29 mouse cellular contexts compared by ENCODE assay signal in the genomic region with DNA sequence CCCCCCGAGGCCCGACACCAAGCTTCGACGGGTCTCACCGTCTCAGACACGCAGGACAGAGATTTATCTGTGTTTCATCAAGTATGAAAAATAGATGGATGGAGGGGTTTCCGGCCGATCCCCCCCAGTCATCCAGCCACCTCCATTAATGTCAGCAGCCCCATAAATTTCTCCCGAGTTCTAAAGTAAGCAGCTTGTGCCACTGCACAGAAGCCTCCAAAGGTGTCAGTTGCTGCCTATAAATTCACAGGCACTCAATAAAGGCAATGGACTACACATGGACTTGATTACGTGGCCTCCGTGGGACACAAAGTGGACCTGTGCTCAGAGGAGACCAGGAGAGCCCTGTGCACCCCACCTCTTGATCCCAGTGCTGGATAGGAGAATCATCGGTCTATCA. TPM values are rescaled to one million over a fixed set of nuclear protein-coding genes. Genes with fewer than 3 reads are reported as not detected.
DNase-seq lines count a peak whose midpoint lies in the region; ATAC-seq and TF ChIP-seq lines count a peak whose summit lies in the region.
"Had no signal": no experiment of that assay in that cellular context is flagged by ENCODE, and none has a peak within 500 bp of the region (broad histone marks: within the 10 kb centered on the region; RNA-seq: fewer than 3 reads in every experiment).

No protein-coding gene starts in this region.

- TF ChIP-seq CTCF in lung, adult 2 months (IDR thresholded peaks at IDR 0.05; ENCODE audit: insufficient read depth, low read length) = no peak

- H3K27ac ChIP-seq in kidney, embryonic 14.5 days (ENCODE audit: low read depth, low read length) = no peak overlapping the region
- no peak overlapping the region for H3K27ac ChIP-seq in neural tube, embryonic 11.5 days (ENCODE audit: low read depth, low read length)
- H3K27ac ChIP-seq: embryonic facial prominence, embryonic 12.5 days; forebrain, embryonic 12.5 days; gastrocnemius, adult 2 months; heart, embryonic 10.5 days; hindbrain, embryonic 14.5 days; midbrain, embryonic 12.5 days had no signal

- no peak overlapping the region for H3K9ac ChIP-seq in kidney, embryonic 14.5 days (ENCODE audit: low read depth, low read length)
- no peak overlapping the region for H3K9ac ChIP-seq in neural tube, embryonic 11.5 days (ENCODE audit: low read length)
- H3K9ac ChIP-seq: embryonic facial prominence, embryonic 12.5 days; forebrain, embryonic 12.5 days; hindbrain, embryonic 14.5 days; liver, postnatal 0 days; midbrain, embryonic 12.5 days had no signal

- H3K4me2 ChIP-seq in kidney, embryonic 14.5 days (replicated peaks; ENCODE audit: low read depth, low read length) = no peak overlapping the region
- H3K4me2 ChIP-seq in neural tube, embryonic 11.5 days (ENCODE audit: low read depth) = no peak overlapping the region
- H3K4me2 ChIP-seq: embryonic facial prominence, embryonic 12.5 days; forebrain, embryonic 12.5 days; hindbrain, embryonic 14.5 days; midbrain, embryonic 12.5 days had no signal

- H3K4me1 ChIP-seq in kidney, embryonic 14.5 days (ENCODE audit: control insufficient read depth, insufficient read depth, low read length) = 0 out of 2 replicates have a peak, but pooled peaks cover 3% of the 10 kb centered on the region
- peaks cover 6% of the 10 kb centered on the region for H3K4me1 ChIP-seq in neural tube, embryonic 11.5 days (ENCODE audit: control insufficient read depth, insufficient read depth, low read length)
- H3K4me1 ChIP-seq in lung, adult 2 months (ENCODE audit: control insufficient read depth, insufficient read depth, low read length) = no peaks in the 10 kb centered on the region
- H3K4me1 ChIP-seq: forebrain, embryonic 12.5 days; heart, embryonic 10.5 days; midbrain, embryonic 12.5 days had no signal

- peak; percentile 54 for ATAC-seq in kidney, embryonic 14.5 days (ENCODE audit: low FRiP score, low TSS enrichment)
- no peak for ATAC-seq in neural tube, embryonic 11.5 days (ENCODE audit: insufficient read depth, low FRiP score, low TSS enrichment)
- ATAC-seq in granulocyte monocyte progenitor cell, adult 5-6 weeks (replicated peaks; ENCODE audit: poor library complexity, severe bottlenecking) = no peak
- ATAC-seq: liver, postnatal 0 days had no signal

- DNase-seq in kidney, postnatal 10 days = no peak
- peak; percentile 53 for DNase-seq in embryo, embryonic 10 days (ENCODE audit: low spot score)
- DNase-seq in hindlimb bud, embryonic 11.5 days (ENCODE audit: extremely low spot score, low read depth, low spot score) = peak; percentile 96
- DNase-seq in neural tube, embryonic 11.5 days (ENCODE audit: low spot score) = peak; percentile 33
- DNase-seq in lung, adult 2 months = no peak
- DNase-seq in layer of hippocampus, adult 8-10 months (ENCODE audit: low spot score in 2 of 2) = no peak
- DNase-seq: adrenal gland, postnatal 14 days; cerebellum, adult 2 months; cerebellum, postnatal 25 days; gastrocnemius, adult 2 months; heart, postnatal 4 days; kidney, postnatal 25 days; liver, postnatal 0 days; lung, postnatal 14 days; thymus, adult 2 months; thymus, postnatal 4 days had no signal

- H3K36me3 ChIP-seq in kidney, embryonic 14.5 days (ENCODE audit: control insufficient read depth, insufficient read depth, low read length) = no peaks in the 10 kb centered on the region
- H3K36me3 ChIP-seq in neural tube, embryonic 11.5 days (ENCODE audit: control insufficient read depth, insufficient read depth, low read length) = no peaks in the 10 kb centered on the region
- H3K36me3 ChIP-seq: embryonic facial prominence, embryonic 12.5 days; forebrain, embryonic 12.5 days; heart, embryonic 10.5 days; midbrain, embryonic 12.5 days had no signal

- no peak for TF ChIP-seq POLR2A in lung, adult 2 months (IDR thresholded peaks at IDR 0.05; ENCODE audit: borderline replicate concordance, extremely low read depth, low read depth, low read length)

- WGBS in kidney, embryonic 14.5 days = 18% methylated on average over 12 of the region's 12 CpGs
- 31% methylated on average over 12 of the region's 12 CpGs for WGBS in neural tube, embryonic 11.5 days
- 80% methylated on average over 12 of the region's 12 CpGs for WGBS in lung, adult 2 months

- H3K27me3 ChIP-seq in kidney, embryonic 14.5 days (ENCODE audit: control insufficient read depth, insufficient read depth, low read length) = peaks cover 15% of the 10 kb centered on the region
- no peaks in the 10 kb centered on the region for H3K27me3 ChIP-seq in neural tube, embryonic 11.5 days (ENCODE audit: control insufficient read depth, insufficient read depth, low read length)
- H3K27me3 ChIP-seq: embryonic facial prominence, embryonic 12.5 days; forebrain, embryonic 12.5 days; midbrain, embryonic 12.5 days had no signal

- H3K9me3 ChIP-seq in kidney, embryonic 14.5 days (ENCODE audit: control insufficient read depth, low read length) = no peaks in the 10 kb centered on the region
- no peaks in the 10 kb centered on the region for H3K9me3 ChIP-seq in neural tube, embryonic 11.5 days (ENCODE audit: control insufficient read depth, low read length)
- H3K9me3 ChIP-seq: embryonic facial prominence, embryonic 12.5 days; forebrain, embryonic 12.5 days; heart, embryonic 10.5 days; midbrain, embryonic 12.5 days had no signal

- H3K4me3 ChIP-seq in kidney, embryonic 14.5 days (ENCODE audit: low read length) = no peak overlapping the region
- H3K4me3 ChIP-seq in neural tube, embryonic 11.5 days (ENCODE audit: low read depth, low read length) = no peak overlapping the region
- no peak overlapping the region for H3K4me3 ChIP-seq in lung, adult 2 months (replicated peaks; ENCODE audit: extremely low read depth, low read depth, low read length)
- H3K4me3 ChIP-seq: embryonic facial prominence, embryonic 12.5 days; erythroblast, embryonic 14.5 days; forebrain, embryonic 12.5 days; gastrocnemius, adult 2 months; heart, embryonic 10.5 days; midbrain, embryonic 12.5 days had no signal

RNA-seq across cellular contexts. Expression of gene Iqca, which starts 34.0 kb away (rescaled TPM):
- polyA plus RNA-seq in kidney, embryonic 14.5 days (2014; fragmentation: Nextera tagmentation; extraction: Ambion mirVana) = 0.27 and 0.31 TPM in 2 replicates
- 0.11 TPM in 1 of 2 replicates, not detected in the other for polyA plus RNA-seq in neural tube, embryonic 11.5 days (2014; fragmentation: Nextera tagmentation; extraction: Ambion mirVana)
- polyA plus RNA-seq in lung, adult 2 months (2012; rRNA removed) = 3.6 and 4.1 TPM in 2 replicates
- total RNA-seq in granulocyte monocyte progenitor cell, adult 5-6 weeks (2014; fragmentation: Nextera tagmentation) = not detected in 2 replicates
- not detected in 2 replicates for total RNA-seq in granulocyte monocyte progenitor cell, adult 5-6 weeks (2017)
- 1 to 10 TPM; 1.2 to 1.9 (median 1.3) TPM for total RNA-seq in layer of hippocampus, adult 8-10 months (2022)
- total RNA-seq: adrenal gland, postnatal 14 days; gastrocnemius, adult 2 months; gastrocnemius, postnatal 4 days; heart, postnatal 4 days; liver, adult 2 months; megakaryocyte progenitor cell, adult 5-6 weeks; neutrophil, adult 5-6 weeks had no signal
- polyA plus RNA-seq: erythroblast, embryonic 14.5 days; liver, adult 2 months; midbrain, embryonic 12.5 days; stomach, embryonic 16.5 days; thymus, adult 2 months had no signal

Comparison
In these comparisons a context has a peak if more than half of its experiments do, and no peak if none do; other contexts are left out.
1. DNase-seq: peak in embryo, embryonic 10 days (single experiment), hindlimb bud, embryonic 11.5 days (single experiment) and neural tube, embryonic 11.5 days (single experiment); none in kidney, postnatal 10 days (single experiment), lung, adult 2 months (single experiment) and layer of hippocampus, adult 8-10 months (0 of 2).